Mouse (Mus musculus): ENCODE data around the gene Snx5. TPM values are rescaled to one million over a fixed set of nuclear protein-coding genes. Genes with fewer than 3 reads are reported as not detected.

Gene Snx5
- polyA plus RNA-seq (2015; fragmentation: Nextera tagmentation; extraction: Ambion mirVana): 83.9 and 94.8 TPM in 2 replicates

DNA sequence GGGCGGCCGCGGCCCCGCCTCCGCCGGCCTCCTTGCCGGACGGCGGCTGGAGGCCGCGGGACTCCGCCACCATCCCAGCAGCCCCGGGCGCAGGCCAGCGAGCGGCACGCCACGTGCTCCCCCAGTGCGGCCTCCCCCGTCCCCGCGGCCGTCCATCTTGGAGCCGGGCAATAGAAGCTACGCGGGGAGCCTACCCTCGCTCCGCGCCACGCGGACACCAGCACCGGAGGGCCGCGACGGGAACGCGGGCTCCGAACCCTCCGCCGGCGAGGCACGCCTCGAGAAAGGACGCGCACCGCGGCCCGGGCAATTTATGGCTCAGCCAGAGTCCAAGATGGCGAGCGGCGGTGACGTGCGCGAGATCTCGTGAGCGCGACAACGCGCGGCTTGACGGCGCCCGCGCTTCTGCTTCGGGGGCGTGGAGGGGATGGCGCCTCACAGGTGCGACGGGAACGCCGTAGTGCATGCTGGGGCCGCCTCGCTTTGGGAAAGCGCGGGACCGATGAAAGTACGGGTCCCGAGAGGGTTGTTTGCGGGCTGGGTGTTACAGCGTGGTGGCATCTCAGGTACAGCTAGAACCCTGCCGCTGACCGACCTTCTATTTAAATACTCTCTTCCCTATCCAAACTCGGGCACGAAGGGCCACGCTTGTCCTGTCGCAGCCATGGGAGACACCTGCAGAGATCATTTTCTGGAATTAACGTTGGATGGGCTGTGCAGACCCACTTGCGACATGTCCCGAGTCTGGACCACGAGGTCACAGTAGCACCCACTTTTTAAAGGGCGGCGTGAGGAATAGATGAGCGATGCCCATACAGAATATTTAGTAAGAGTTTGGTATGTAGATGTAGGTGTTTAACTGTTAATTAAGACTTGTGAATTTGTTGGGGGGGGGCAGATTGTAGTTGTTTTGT is at the start of gene Snx5, which contains the start of gene Mgme1:
TSS of gene Snx5 (minus strand) at position 400 of the 914 bp plus-strand sequence.
TSS of gene Mgme1 (plus strand) at position 157 of the 914 bp plus-strand sequence.
- peaks cover 72% of the 10 kb centered on the region for H3K4me1 ChIP-seq (replicated peaks)
- H3K27ac ChIP-seq: peak within 1 kb of the TSS; percentile 92
- H3K4me3 ChIP-seq (replicated peaks): peak within 1 kb of the TSS; percentile 94
- peak within 1 kb of the TSS; percentile 98 for H3K9ac ChIP-seq
- H3K4me2 ChIP-seq: peak within 1 kb of the TSS; percentile 85
- peaks cover 23% of the 10 kb centered on the region for H3K36me3 ChIP-seq
- DNase-seq: peak; percentile 92
- H3K27me3 ChIP-seq: no peaks in the 10 kb centered on the region
- under 1% methylated on average over 86 of the region's 93 CpGs for WGBS (ENCODE audit: insufficient replicate concordance)
- H3K9me3 ChIP-seq (replicated peaks): no peaks in the 10 kb centered on the region
- peak; percentile 93 for ATAC-seq (ENCODE audit: low read depth)

DNA sequence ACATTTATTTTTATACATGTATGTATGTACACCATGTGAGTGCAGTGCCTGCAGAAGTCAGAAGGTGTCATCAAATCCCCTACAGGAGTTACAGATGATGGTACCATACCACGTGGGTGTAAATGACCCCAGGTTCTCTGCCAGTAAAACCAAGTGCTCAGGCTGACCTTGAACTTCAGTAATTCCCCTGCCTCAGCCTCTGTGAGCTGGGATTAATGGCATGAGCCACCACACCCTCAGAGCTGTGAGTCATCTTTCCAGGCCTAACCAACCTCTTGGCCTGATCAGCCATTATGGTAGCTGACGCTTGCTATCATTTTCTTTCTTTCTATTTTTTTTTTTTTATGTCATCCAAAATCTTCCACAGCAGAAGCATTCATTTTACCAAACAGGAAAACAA is 40.7 kb upstream of the Snx5 start:
- WGBS (ENCODE audit: insufficient replicate concordance): 81% methylated on average over 2 of the region's 2 CpGs
- H3K27me3 ChIP-seq: no peaks in the 10 kb centered on the region
- no peak overlapping the region for H3K4me3 ChIP-seq (replicated peaks)
- ATAC-seq (ENCODE audit: low read depth): no peak
- H3K27ac ChIP-seq: no peak overlapping the region
- H3K36me3 ChIP-seq: no peaks in the 10 kb centered on the region
- no peaks in the 10 kb centered on the region for H3K9me3 ChIP-seq (replicated peaks)
- DNase-seq: no peak
- no peak overlapping the region for H3K4me2 ChIP-seq
- 0 out of 2 replicates have a peak, but pooled peaks cover 4% of the 10 kb centered on the region for H3K4me1 ChIP-seq (replicated peaks)
- no peak overlapping the region for H3K9ac ChIP-seq

DNA sequence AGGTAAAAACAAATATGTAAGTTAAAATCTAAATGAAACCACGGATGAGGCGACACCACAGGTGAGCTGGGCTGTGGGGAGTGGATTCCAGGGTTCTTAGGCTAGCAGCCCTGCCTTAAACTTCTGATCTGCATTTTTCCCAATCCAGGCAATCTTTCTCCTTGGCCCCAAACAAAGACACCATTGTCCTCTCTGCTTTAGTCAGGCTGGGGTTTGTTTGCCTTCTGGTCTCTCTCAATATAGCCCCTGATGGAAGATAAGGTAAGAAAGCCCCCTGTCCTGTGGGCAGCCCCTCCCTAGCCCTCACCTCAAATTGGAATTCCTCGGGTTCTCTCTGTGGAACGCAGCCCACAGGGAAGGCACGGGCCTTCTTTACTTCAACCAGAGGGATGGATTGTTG is 39.6 kb upstream of the Snx5 start:
- Histone ChIP-seq H3K27me3 (no peaks in the 10 kb centered on the region), H3K27ac (no peak overlapping the region), H3K4me2 (no peak overlapping the region), H3K36me3 (no peaks in the 10 kb centered on the region), H3K9ac (no peak overlapping the region), H3K9me3 (replicated peaks) (no peaks in the 10 kb centered on the region), H3K4me3 (replicated peaks) (no peak overlapping the region), H3K4me1 (replicated peaks) (0 out of 2 replicates have a peak, but pooled peaks cover 4% of the 10 kb centered on the region)
- 51% methylated on average over 5 of the region's 5 CpGs for WGBS (ENCODE audit: insufficient replicate concordance)
- ATAC-seq (ENCODE audit: low read depth) (no peak), DNase-seq (no peak)

DNA sequence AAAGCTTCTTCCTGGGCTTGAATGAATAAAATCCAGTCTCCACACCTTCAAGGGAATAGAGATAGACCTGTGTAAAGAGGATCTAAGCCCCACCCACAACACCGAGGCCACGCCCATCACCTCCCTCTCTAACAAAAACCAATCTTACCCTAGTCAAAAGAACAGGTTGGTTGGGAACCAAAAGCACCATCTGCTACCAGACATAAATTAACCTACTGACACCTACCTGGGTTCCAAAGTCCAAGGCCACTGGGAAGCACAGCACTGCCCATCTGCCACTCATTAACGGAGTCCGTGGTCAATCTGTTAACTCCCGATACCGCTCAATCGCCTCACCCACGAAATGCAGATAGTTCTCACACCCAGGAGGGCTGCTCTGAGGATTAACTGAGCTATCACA is 37.9 kb upstream of the Snx5 start:
- no peak overlapping the region for H3K27ac ChIP-seq
- ATAC-seq (ENCODE audit: low read depth): 0 out of 2 replicates have a peak, but pooled peaks have one; percentile 18
- peak overlapping the region; percentile 15; the same call in 1 of the 2 replicates for H3K4me2 ChIP-seq
- no peak overlapping the region for H3K4me3 ChIP-seq (replicated peaks)
- no peak for DNase-seq
- WGBS (ENCODE audit: insufficient replicate concordance): 42% methylated on average over 8 of the region's 8 CpGs
- no peaks in the 10 kb centered on the region for H3K36me3 ChIP-seq
- H3K27me3 ChIP-seq: no peaks in the 10 kb centered on the region
- H3K4me1 ChIP-seq (replicated peaks): 0 out of 2 replicates have a peak, but pooled peaks cover 4% of the 10 kb centered on the region
- H3K9ac ChIP-seq: no peak overlapping the region
- H3K9me3 ChIP-seq (replicated peaks): no peaks in the 10 kb centered on the region

DNA sequence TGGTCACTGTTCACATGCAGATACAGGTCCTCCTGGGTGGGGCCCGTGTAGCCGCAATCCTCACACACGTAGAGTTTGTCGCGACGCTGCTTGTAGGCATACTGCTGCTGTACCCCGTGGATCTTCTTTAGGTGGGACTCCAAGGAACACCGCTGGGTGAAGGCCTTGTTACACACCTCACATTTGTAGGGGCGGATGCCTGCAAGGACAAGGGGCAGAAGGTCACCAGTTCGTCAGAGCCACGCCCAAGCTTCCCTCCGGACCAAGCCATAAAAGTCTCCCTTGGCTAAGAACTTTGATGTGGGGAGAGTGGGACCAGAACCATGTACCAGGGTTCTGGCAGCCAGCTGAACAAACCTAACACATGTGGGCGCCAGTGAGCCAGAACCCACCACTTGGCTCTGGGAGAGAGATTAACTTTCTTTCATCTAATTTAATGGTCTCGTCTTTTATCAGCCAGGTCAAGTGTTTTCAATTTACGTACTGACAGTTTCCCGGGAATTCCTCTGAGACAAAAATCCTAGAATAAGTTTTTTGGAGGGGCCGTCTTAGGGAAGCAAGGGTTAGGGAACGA is 35.1 kb upstream of the Snx5 start:
- Histone ChIP-seq H3K4me1 (replicated peaks) (0 out of 2 replicates have a peak, but pooled peaks cover 4% of the 10 kb centered on the region), H3K4me2 (no peak overlapping the region), H3K27me3 (no peaks in the 10 kb centered on the region), H3K9me3 (replicated peaks) (no peaks in the 10 kb centered on the region), H3K4me3 (replicated peaks) (no peak overlapping the region), H3K36me3 (no peaks in the 10 kb centered on the region), H3K9ac (no peak overlapping the region), H3K27ac (no peak overlapping the region)
- ATAC-seq (ENCODE audit: low read depth): no peak
- no peak for DNase-seq
- WGBS (ENCODE audit: insufficient replicate concordance): 66% methylated on average over 18 of the region's 18 CpGs

DNA sequence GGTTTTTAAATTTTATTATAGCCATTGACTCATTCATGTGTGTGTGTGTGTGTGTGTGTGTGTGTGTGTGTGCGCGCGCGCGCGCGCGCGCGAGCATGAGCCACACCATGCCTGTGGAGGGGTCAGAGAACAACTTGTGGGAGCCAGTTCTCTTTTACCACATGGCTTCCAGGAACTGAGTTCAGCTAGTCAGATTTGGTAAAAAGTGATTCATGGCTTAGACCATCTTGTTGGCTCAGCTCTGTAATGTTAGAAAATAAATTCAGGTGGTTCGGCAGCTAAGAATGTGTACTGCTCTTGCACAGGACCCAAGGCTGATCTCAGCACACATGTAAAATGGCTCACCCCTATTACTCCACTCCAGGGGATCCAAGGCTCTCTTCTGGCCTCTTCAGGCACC is 30.4 kb upstream of the Snx5 start:
- no peaks in the 10 kb centered on the region for H3K9me3 ChIP-seq (replicated peaks)
- 0 out of 2 replicates have a peak, but pooled peaks cover 7% of the 10 kb centered on the region for H3K4me1 ChIP-seq (replicated peaks)
- H3K4me3 ChIP-seq (replicated peaks): no peak overlapping the region
- H3K9ac ChIP-seq: no peak overlapping the region
- H3K4me2 ChIP-seq: no peak overlapping the region
- no peak overlapping the region for H3K27ac ChIP-seq
- H3K36me3 ChIP-seq: no peaks in the 10 kb centered on the region
- DNase-seq (no peak), ATAC-seq (ENCODE audit: low read depth) (no peak)
- 92% methylated on average over 11 of the region's 11 CpGs for WGBS (ENCODE audit: insufficient replicate concordance)
- H3K27me3 ChIP-seq: no peaks in the 10 kb centered on the region

DNA sequence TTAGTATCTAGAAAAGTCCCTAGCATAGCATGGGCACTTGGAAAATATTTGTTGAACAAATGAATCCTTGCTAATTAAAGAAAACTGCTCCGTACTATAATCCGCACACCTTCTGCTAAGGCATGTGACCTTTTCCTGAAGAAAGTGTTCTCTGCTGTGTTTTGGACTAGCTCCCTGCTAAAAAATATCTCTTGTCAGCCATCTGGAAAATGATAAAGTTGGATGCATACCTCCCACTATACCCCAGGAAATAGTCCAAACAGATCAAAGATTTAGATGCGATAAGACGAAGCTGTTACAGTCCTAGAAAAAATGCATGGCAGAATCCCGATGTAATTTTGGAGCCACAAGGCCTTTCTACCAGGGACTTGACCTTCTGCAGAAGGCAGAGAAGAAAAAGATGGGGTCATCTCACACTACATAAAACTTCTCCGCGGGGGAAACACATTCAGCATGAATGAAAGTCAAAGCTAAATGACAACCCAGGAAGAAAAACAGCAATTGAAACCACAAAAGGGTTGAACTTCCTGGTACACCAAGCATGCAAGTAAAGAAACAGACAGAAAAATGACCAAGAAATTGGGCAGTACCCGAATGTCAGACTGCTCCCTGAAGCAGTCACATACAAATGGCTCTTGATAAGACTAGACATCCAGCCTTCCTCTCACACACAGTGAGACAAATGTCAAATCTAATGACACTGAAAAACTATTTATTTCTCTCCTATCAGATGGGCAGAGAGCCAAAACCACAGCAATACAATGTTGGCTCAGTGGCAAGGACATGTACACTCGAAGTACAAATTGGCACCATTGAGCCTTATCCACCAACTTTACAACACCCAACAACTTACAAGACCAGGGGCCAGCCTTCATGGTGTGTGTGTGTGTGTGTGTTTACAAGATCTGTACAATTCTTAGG is 29.3 kb upstream of the Snx5 start:
- no peak overlapping the region for H3K4me2 ChIP-seq
- no peak overlapping the region for H3K4me3 ChIP-seq (replicated peaks)
- peaks cover 7% of the 10 kb centered on the region; the same call in 1 of the 2 replicates for H3K4me1 ChIP-seq (replicated peaks)
- ATAC-seq (ENCODE audit: low read depth) (no peak), DNase-seq (no peak)
- H3K9ac ChIP-seq: no peak overlapping the region
- H3K36me3 ChIP-seq: no peaks in the 10 kb centered on the region
- WGBS (ENCODE audit: insufficient replicate concordance): 44% methylated on average over 9 of the region's 9 CpGs
- H3K27me3 ChIP-seq: no peaks in the 10 kb centered on the region
- no peak overlapping the region for H3K27ac ChIP-seq
- no peaks in the 10 kb centered on the region for H3K9me3 ChIP-seq (replicated peaks)

DNA sequence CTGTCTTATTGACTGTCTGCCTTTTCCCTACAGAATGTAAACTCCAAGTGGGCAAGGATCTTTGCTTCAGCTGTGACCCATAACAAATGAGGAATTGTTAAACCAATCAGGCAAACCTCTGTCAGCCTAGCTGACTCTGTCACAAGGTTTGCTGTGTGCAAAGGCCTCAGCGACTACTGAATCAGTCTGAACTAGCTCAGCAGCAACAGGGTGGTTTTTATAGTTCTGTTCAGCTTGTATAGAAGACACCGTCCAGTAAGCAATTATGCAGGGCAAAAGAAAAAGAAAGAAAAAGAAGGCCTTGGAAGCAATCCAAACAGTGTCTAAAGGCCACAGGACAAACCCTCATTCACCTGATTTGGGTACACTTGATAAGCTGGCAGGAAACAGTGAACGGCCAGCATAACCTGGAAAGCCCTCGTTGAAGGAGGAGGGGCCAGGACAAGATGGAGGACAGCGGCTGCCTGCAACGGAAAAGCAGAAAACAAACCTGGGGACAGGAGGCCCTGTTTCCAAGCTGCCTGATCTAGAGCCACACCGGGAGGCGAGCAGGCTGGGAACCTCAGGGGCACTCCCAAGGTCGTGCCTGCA is 24.5 kb upstream of the Snx5 start:
- H3K4me2 ChIP-seq: no peak overlapping the region
- no peaks in the 10 kb centered on the region for H3K27me3 ChIP-seq
- H3K9ac ChIP-seq: no peak overlapping the region
- no peak overlapping the region for H3K27ac ChIP-seq
- H3K9me3 ChIP-seq (replicated peaks): no peaks in the 10 kb centered on the region
- no peaks in the 10 kb centered on the region for H3K36me3 ChIP-seq
- H3K4me3 ChIP-seq (replicated peaks): no peak overlapping the region
- DNase-seq (no peak), ATAC-seq (ENCODE audit: low read depth) (no peak)
- WGBS (ENCODE audit: insufficient replicate concordance): 37% methylated on average over 9 of the region's 9 CpGs
- peaks cover 4% of the 10 kb centered on the region; the same call in 1 of the 2 replicates for H3K4me1 ChIP-seq (replicated peaks)

DNA sequence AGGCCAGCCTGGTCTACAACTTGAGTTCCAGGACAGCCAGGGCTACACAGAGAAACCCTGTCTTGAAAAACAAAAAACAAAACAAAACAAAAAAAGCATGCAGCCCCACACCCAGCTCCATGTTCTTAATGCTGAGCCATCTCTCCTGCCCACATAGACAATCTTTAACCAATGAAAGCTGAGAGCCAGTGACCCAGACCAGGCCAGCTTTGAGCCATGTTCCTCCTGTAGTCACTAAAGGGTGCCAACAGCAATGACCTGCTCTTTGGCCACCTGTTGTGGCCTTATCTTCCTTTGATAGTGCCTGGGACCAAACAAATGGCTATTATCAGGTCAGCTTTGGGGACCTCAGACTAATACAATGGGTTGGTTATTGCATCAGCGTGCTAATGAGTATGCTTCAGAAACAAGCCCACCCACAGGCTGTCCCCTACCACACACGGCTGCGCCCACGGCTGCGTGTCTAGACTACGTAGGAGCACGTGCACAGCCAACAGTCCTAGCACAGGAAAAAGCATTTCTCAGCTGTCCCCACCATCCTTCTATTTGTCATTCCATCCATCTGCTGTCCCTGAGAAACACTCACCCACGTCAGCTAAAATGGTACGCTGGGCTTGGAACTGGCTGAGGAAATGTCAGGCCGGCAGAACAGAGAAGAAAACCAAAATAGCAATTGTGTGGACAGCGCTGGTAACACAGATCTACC is 21.0 kb upstream of the Snx5 start:
- no peaks in the 10 kb centered on the region; the same call in 1 of the 2 replicates for H3K4me1 ChIP-seq (replicated peaks)
- no peaks in the 10 kb centered on the region for H3K9me3 ChIP-seq (replicated peaks)
- no peaks in the 10 kb centered on the region for H3K36me3 ChIP-seq
- H3K27ac ChIP-seq: no peak overlapping the region
- no peak overlapping the region for H3K9ac ChIP-seq
- no peaks in the 10 kb centered on the region for H3K27me3 ChIP-seq
- ATAC-seq (ENCODE audit: low read depth) (no peak), DNase-seq (no peak)
- H3K4me3 ChIP-seq (replicated peaks): no peak overlapping the region
- WGBS (ENCODE audit: insufficient replicate concordance): 73% methylated on average over 11 of the region's 11 CpGs
- no peak overlapping the region for H3K4me2 ChIP-seq

DNA sequence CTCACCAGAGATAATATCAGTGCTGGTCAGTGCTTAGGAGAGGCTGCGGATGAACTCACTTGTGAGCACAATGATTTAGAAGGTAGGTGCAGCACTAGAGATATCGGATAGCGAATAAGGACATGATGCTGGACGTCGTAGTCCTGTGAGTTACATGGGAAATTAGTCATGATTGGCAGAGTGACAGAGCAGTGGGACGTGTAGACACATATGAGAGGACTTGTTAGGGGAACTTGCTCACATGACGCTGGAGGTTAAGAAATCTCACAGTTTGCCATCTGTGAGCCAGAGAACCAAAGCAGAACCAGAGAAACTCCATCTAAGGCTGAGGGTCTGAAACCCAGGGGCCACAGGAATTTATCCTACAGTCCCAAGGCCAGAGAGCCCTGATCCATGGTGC is 19.6 kb upstream of the Snx5 start:
- no peak for DNase-seq
- WGBS (ENCODE audit: insufficient replicate concordance): 70% methylated on average over 7 of the region's 7 CpGs
- Histone ChIP-seq H3K4me2 (no peak overlapping the region), H3K27me3 (no peaks in the 10 kb centered on the region), H3K4me3 (replicated peaks) (no peak overlapping the region), H3K36me3 (no peaks in the 10 kb centered on the region), H3K9ac (no peak overlapping the region), H3K27ac (no peak overlapping the region), H3K9me3 (replicated peaks) (no peaks in the 10 kb centered on the region), H3K4me1 (replicated peaks) (no peaks in the 10 kb centered on the region; the same call in 1 of the 2 replicates)
- ATAC-seq (ENCODE audit: low read depth): no peak

All from liver, embryonic 13.5 days (tissue).